Mouse (Mus musculus): ENCODE measurements around the gene Cntfr. TPM values are rescaled to one million over a fixed set of nuclear protein-coding genes. Genes with fewer than 3 reads are reported as not detected.

Gene Cntfr
- polyA plus RNA-seq, 1 experiment from 2014 or later = 8.2 TPM

DNA sequence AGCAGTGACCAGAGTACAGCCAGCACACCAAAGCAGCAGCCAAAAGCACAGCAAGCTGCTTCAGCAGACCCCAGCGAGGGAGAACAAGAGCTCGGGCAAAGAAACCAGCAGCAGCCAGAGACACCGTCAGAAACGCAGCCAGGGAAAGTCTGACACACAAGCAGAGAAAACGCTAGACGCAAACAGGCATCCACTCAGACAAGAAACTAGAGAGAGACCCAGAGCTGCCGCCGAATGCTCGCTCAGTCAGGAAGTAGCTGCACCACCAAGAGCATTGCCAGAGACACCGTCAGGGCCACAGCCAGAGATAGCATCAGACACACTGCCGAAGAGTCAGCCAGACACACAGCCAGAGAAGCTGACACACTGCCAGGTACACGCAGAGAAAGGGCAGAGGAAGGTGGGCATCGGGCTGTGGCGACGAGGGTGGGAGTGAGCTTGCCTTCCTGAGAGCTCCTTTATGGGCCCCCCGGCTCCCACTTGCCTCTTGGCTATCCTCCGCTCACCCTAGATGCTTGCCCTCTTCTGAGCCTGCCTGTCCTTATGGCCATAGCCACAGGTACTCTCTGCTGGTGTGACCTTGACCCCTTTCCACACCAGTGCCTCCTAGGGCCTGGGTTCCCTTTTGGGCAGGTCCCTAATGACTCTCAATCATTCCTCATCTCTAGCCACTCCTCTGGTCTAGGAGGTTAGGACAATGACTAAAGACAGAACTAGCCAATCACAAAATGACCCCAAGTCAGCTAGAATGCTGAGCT, 20.5 kb downstream of the Cntfr start:
- peak overlapping the region; percentile 80 for H3K27ac ChIP-seq (ENCODE audit: low read depth)
- no peak for ATAC-seq (ENCODE audit: insufficient read depth)
- WGBS = 39% methylated on average over 17 of the region's 17 CpGs
- H3K4me2 ChIP-seq = peak overlapping the region; percentile 31; the same call in 1 of the 2 replicates
- H3K9ac ChIP-seq = no peak overlapping the region
- peak; percentile 59 for DNase-seq
- H3K9me3 ChIP-seq (ENCODE audit: low read depth, low read length) = no peaks in the 10 kb centered on the region
- peaks cover 4% of the 10 kb centered on the region; the same call in 1 of the 2 replicates for H3K27me3 ChIP-seq (ENCODE audit: insufficient read depth, low read length)
- H3K4me1 ChIP-seq (ENCODE audit: insufficient read depth) = peaks cover 43% of the 10 kb centered on the region
- H3K36me3 ChIP-seq (ENCODE audit: insufficient read depth) = 0 out of 2 replicates have a peak, but pooled peaks cover 2% of the 10 kb centered on the region
- no peak for TF ChIP-seq CTCF (IDR thresholded peaks at IDR 0.05; ENCODE audit: low read depth)
- H3K4me3 ChIP-seq (ENCODE audit: low read depth, low read length) = no peak overlapping the region

DNA sequence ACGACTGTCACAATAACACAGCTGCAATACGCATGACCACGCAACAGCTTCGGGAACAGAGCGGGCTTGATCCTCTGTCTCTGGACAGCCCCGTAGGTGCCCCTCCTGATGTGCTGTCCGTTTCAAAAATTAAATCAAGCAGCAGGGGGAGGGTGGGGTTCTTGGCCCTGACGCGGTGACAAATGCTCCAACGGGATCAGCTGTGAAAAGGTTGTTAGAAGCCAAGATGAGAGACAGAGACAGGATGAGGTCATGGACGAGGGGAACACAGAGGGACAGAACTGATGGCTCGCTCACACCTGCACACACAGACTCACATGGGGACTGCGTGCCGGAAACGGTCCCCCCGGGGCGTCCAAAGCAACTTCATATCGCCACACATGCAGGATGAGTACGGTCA, 23.7 kb downstream of the Cntfr start:
- Histone ChIP-seq H3K36me3 (ENCODE audit: insufficient read depth) (0 out of 2 replicates have a peak, but pooled peaks cover 11% of the 10 kb centered on the region), H3K4me1 (ENCODE audit: insufficient read depth) (peaks cover 24% of the 10 kb centered on the region)
- no peak for ATAC-seq (ENCODE audit: insufficient read depth)

DNA sequence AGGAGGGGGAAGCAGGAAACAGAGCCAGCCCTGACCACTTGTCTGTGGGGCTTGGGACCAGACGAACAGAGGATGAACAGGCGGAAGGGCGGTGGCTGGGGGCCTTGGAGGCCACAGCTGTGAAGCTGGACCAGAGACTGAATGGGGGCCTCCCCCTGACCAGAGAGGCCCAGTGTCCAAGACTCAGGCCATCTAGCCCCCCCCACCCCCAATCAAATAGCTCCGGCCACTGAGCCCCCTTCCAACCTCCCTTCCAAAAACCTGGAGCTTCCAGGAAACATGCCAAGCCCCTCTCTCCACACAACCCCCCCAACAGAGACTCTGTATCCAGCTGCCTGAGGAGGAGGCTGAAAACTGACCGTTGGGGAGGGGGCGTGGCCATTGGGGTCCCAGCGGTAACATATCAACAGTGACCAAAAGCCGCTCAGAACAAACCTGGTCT, 24.3 kb downstream of the Cntfr start:
- H3K9ac ChIP-seq = no peak overlapping the region
- H3K36me3 ChIP-seq (ENCODE audit: insufficient read depth) = 0 out of 2 replicates have a peak, but pooled peaks cover 11% of the 10 kb centered on the region
- no peaks in the 10 kb centered on the region for H3K9me3 ChIP-seq (ENCODE audit: low read depth, low read length)
- peaks cover 22% of the 10 kb centered on the region for H3K4me1 ChIP-seq (ENCODE audit: insufficient read depth)
- ATAC-seq (ENCODE audit: insufficient read depth) (no peak), DNase-seq (peak; percentile 49)
- WGBS = 29% methylated on average over 8 of the region's 8 CpGs
- no peak overlapping the region for H3K4me3 ChIP-seq (ENCODE audit: low read depth, low read length)
- H3K4me2 ChIP-seq = 0 out of 2 replicates have a peak overlapping the region, but pooled peaks have one; percentile 2
- TF ChIP-seq CTCF (IDR thresholded peaks at IDR 0.05; ENCODE audit: low read depth) = no peak
- no peak overlapping the region; the same call in 1 of the 2 replicates for H3K27ac ChIP-seq (ENCODE audit: low read depth)
- peaks cover 4% of the 10 kb centered on the region; the same call in 1 of the 2 replicates for H3K27me3 ChIP-seq (ENCODE audit: insufficient read depth, low read length)

More for the DNA sequence above, 23.7 kb downstream of the Cntfr start:
- DNase-seq = no peak
- 69% methylated on average over 19 of the region's 19 CpGs for WGBS
- H3K4me2 ChIP-seq = no peak overlapping the region
- no peak for TF ChIP-seq CTCF (IDR thresholded peaks at IDR 0.05; ENCODE audit: low read depth)
- peaks cover 4% of the 10 kb centered on the region; the same call in 1 of the 2 replicates for H3K27me3 ChIP-seq (ENCODE audit: insufficient read depth, low read length)
- no peaks in the 10 kb centered on the region for H3K9me3 ChIP-seq (ENCODE audit: low read depth, low read length)
- H3K27ac ChIP-seq (ENCODE audit: low read depth) = no peak overlapping the region
- H3K4me3 ChIP-seq (ENCODE audit: low read depth, low read length) = no peak overlapping the region
- no peak overlapping the region for H3K9ac ChIP-seq

- Histone ChIP-seq H3K4me3 (ENCODE audit: low read depth, low read length) (no peak overlapping the region), H3K36me3 (ENCODE audit: insufficient read depth) (0 out of 2 replicates have a peak, but pooled peaks cover 11% of the 10 kb centered on the region), H3K27ac (ENCODE audit: low read depth) (no peak overlapping the region; the same call in 1 of the 2 replicates), H3K27me3 (ENCODE audit: insufficient read depth, low read length) (peaks cover 4% of the 10 kb centered on the region; the same call in 1 of the 2 replicates), H3K9ac (no peak overlapping the region), H3K4me1 (ENCODE audit: insufficient read depth) (peaks cover 21% of the 10 kb centered on the region), H3K9me3 (ENCODE audit: low read depth, low read length) (no peaks in the 10 kb centered on the region), H3K4me2 (0 out of 2 replicates have a peak overlapping the region, but pooled peaks have one; percentile 2)
- TF ChIP-seq CTCF (IDR thresholded peaks at IDR 0.05; ENCODE audit: low read depth) = no peak
- ATAC-seq (ENCODE audit: insufficient read depth) (no peak; the same call in 1 of the 2 replicates), DNase-seq (no peak)
- WGBS = 26% methylated on average over 8 of the region's 8 CpGs
Observed at GRCm38 (mm10) chr4:41671963-41672480, 24.9 kb downstream of the Cntfr start.

- no peak overlapping the region for H3K4me3 ChIP-seq (ENCODE audit: low read depth, low read length)
- 53% methylated on average over 5 of the region's 5 CpGs for WGBS
- H3K4me1 ChIP-seq (ENCODE audit: insufficient read depth) = peaks cover 16% of the 10 kb centered on the region
- no peak for ATAC-seq (ENCODE audit: insufficient read depth)
- no peak for DNase-seq
- no peak for TF ChIP-seq CTCF (IDR thresholded peaks at IDR 0.05; ENCODE audit: low read depth)
- no peak overlapping the region for H3K27ac ChIP-seq (ENCODE audit: low read depth)
- 0 out of 2 replicates have a peak, but pooled peaks cover 11% of the 10 kb centered on the region for H3K36me3 ChIP-seq (ENCODE audit: insufficient read depth)
- no peak overlapping the region for H3K9ac ChIP-seq
- H3K9me3 ChIP-seq (ENCODE audit: low read depth, low read length) = no peaks in the 10 kb centered on the region
- H3K27me3 ChIP-seq (ENCODE audit: insufficient read depth, low read length) = peaks cover 4% of the 10 kb centered on the region; the same call in 1 of the 2 replicates
- no peak overlapping the region for H3K4me2 ChIP-seq
Observed at GRCm38 (mm10) chr4:41671500-41671899, 25.4 kb downstream of the Cntfr start.

GRCm38 (mm10) chr4:41670836-41671235, 26.1 kb downstream of the Cntfr start:
- DNase-seq = no peak
- Histone ChIP-seq H3K4me1 (ENCODE audit: insufficient read depth) (peaks cover 11% of the 10 kb centered on the region; the same call in 1 of the 2 replicates), H3K27ac (ENCODE audit: low read depth) (no peak overlapping the region), H3K9me3 (ENCODE audit: low read depth, low read length) (no peaks in the 10 kb centered on the region), H3K4me2 (no peak overlapping the region), H3K9ac (no peak overlapping the region), H3K36me3 (ENCODE audit: insufficient read depth) (0 out of 2 replicates have a peak, but pooled peaks cover 11% of the 10 kb centered on the region), H3K27me3 (ENCODE audit: insufficient read depth, low read length) (peaks cover 4% of the 10 kb centered on the region; the same call in 1 of the 2 replicates), H3K4me3 (ENCODE audit: low read depth, low read length) (no peak overlapping the region)
- no peak for ATAC-seq (ENCODE audit: insufficient read depth)
- 77% methylated on average over 18 of the region's 18 CpGs for WGBS
- no peak for TF ChIP-seq CTCF (IDR thresholded peaks at IDR 0.05; ENCODE audit: low read depth)

DNA sequence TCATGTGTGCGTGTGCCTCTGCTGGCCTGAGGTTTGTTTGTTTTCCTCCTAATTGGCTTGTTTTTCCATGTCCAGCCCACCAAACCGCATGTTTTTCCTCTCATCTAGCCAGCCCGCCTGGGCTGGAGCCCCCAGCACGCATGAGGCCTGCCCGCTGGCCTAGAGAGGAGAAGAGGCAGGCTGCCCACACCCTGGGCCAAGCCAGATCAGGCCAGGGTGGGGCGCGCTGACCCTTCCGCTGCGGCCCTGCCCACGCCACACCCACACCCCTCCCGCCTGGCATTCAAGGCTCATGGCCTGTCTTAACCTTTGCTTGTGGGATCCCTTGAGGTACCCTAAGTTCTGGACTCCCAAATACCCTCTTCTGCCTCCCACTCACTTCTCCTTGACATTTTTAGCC, 30.2 kb downstream of the Cntfr start:
- no peak for TF ChIP-seq CTCF (IDR thresholded peaks at IDR 0.05; ENCODE audit: low read depth)
- peaks cover 9% of the 10 kb centered on the region; the same call in 1 of the 2 replicates for H3K4me1 ChIP-seq (ENCODE audit: insufficient read depth)
- 75% methylated on average over 11 of the region's 11 CpGs for WGBS
- DNase-seq (no peak), ATAC-seq (ENCODE audit: insufficient read depth) (no peak)
- no peak overlapping the region for H3K27ac ChIP-seq (ENCODE audit: low read depth)
- H3K4me3 ChIP-seq (ENCODE audit: low read depth, low read length) = no peak overlapping the region
- H3K27me3 ChIP-seq (ENCODE audit: insufficient read depth, low read length) = no peaks in the 10 kb centered on the region
- H3K4me2 ChIP-seq = no peak overlapping the region
- no peak overlapping the region for H3K9ac ChIP-seq
- H3K9me3 ChIP-seq (ENCODE audit: low read depth, low read length) = no peaks in the 10 kb centered on the region
- peaks cover 14% of the 10 kb centered on the region; the same call in 1 of the 2 replicates for H3K36me3 ChIP-seq (ENCODE audit: insufficient read depth)
